ENCODE assay signal across 24 mouse cellular contexts in genomic region chr19:22572396-22572795, GRCm38 (mm10).
"Had no signal": no experiment of that assay in that cellular context is flagged by ENCODE, and none has a peak within 500 bp of the region (broad histone marks: within the 10 kb centered on the region; RNA-seq: fewer than 3 reads in every experiment).

No protein-coding gene starts in this region.

- H3K4me3 ChIP-seq: kidney, embryonic 15.5 days; layer of hippocampus, adult 2 months; limb, embryonic 10.5 days; limb, embryonic 13.5 days; liver, embryonic 12.5 days; liver, embryonic 15.5 days; megakaryocyte, embryonic 14.5 days; midbrain, embryonic 10.5 days; midbrain, embryonic 13.5 days; myocyte; neural tube, embryonic 13.5 days had no signal

- H3K27me3 ChIP-seq: kidney, embryonic 15.5 days; limb, embryonic 13.5 days; liver, embryonic 12.5 days; liver, embryonic 15.5 days; megakaryocyte, embryonic 14.5 days; midbrain, embryonic 13.5 days; neural tube, embryonic 13.5 days had no signal

- H3K9ac ChIP-seq: kidney, embryonic 15.5 days; limb, embryonic 13.5 days; liver, embryonic 12.5 days; liver, embryonic 15.5 days; midbrain, embryonic 13.5 days; neural tube, embryonic 13.5 days had no signal

- H3K4me1 ChIP-seq: kidney, embryonic 15.5 days; limb, embryonic 13.5 days; liver, embryonic 12.5 days; liver, embryonic 15.5 days; megakaryocyte, embryonic 14.5 days; midbrain, embryonic 10.5 days; midbrain, embryonic 13.5 days; neural tube, embryonic 13.5 days had no signal

- DNase-seq: kidney, adult 11 months; kidney, adult 8-10 months; kidney, postnatal 14 days; liver; lung, adult 2 months; lung, postnatal 36 days; right cerebral cortex, postnatal 14 days; right cerebral cortex, postnatal 4 days; thymus, adult 2 months; thymus, postnatal 14 days; thymus, postnatal 4 days had no signal

- H3K4me2 ChIP-seq: kidney, embryonic 15.5 days; limb, embryonic 13.5 days; liver, embryonic 12.5 days; liver, embryonic 15.5 days; midbrain, embryonic 13.5 days; neural tube, embryonic 13.5 days had no signal

- H3K36me3 ChIP-seq: kidney, embryonic 15.5 days; limb, embryonic 10.5 days; limb, embryonic 13.5 days; liver, embryonic 12.5 days; liver, embryonic 15.5 days; midbrain, embryonic 10.5 days; midbrain, embryonic 13.5 days; neural tube, embryonic 13.5 days had no signal

- ATAC-seq: liver, embryonic 12.5 days; midbrain, embryonic 13.5 days; midbrain, embryonic 16.5 days had no signal

- H3K27ac ChIP-seq: kidney, embryonic 15.5 days; layer of hippocampus, adult 2 months; limb, embryonic 10.5 days; limb, embryonic 13.5 days; liver, embryonic 12.5 days; liver, embryonic 15.5 days; midbrain, embryonic 10.5 days; midbrain, embryonic 13.5 days; neural tube, embryonic 13.5 days; stomach, postnatal 0 days had no signal

- H3K9me3 ChIP-seq: kidney, embryonic 15.5 days; limb, embryonic 10.5 days; limb, embryonic 13.5 days; liver, embryonic 12.5 days; liver, embryonic 15.5 days; megakaryocyte, embryonic 14.5 days; midbrain, embryonic 10.5 days; midbrain, embryonic 13.5 days; neural tube, embryonic 13.5 days had no signal
